Mouse (Mus musculus): ENCODE results near the gene Tet2. TPM values are rescaled to one million over a fixed set of nuclear protein-coding genes. Genes with fewer than 3 reads are reported as not detected.

Tet2 gene
- polyA plus RNA-seq, 1 experiment: 2.9 TPM

- H3K36me3 ChIP-seq (ENCODE audit: control insufficient read depth, insufficient read depth): peaks cover 3% of the 10 kb centered on the region
- H3K4me3 ChIP-seq: no peak overlapping the region
- no peaks in the 10 kb centered on the region for H3K27me3 ChIP-seq (ENCODE audit: control insufficient read depth, insufficient read depth, insufficient read length)
- TF ChIP-seq MAX (IDR thresholded peaks at IDR 0.05; ENCODE audit: low read depth) (no peak), SRF (IDR thresholded peaks at IDR 0.05; ENCODE audit: control insufficient read depth, insufficient read length, low read depth) (no peak), POLR2A (IDR thresholded peaks at IDR 0.05; ENCODE audit: insufficient read length, low read depth) (no peak), E2F4 (IDR thresholded peaks at IDR 0.05; ENCODE audit: insufficient read depth) (no peak), CEBPB (IDR thresholded peaks at IDR 0.05; ENCODE audit: insufficient read depth, poor library complexity, severe bottlenecking) (no peak), TCF12 (IDR thresholded peaks at IDR 0.05; ENCODE audit: insufficient read depth, poor library complexity, severe bottlenecking) (no peak), REST (IDR thresholded peaks at IDR 0.05; ENCODE audit: insufficient read depth, insufficient read length) (no peak), POLR2AphosphoS2 (IDR thresholded peaks at IDR 0.05; ENCODE audit: insufficient read length, low read depth) (no peak), MYOD1 (IDR thresholded peaks at IDR 0.05; ENCODE audit: control insufficient read depth in 1 of 3, insufficient read length in 2 of 3, low read depth in 2 of 3) (no peak), MYOG (IDR thresholded peaks at IDR 0.05; ENCODE audit: control insufficient read depth in 1 of 3, insufficient read depth in 1 of 3, insufficient read length in 2 of 3, low read depth in 2 of 3) (no peak), USF1 (IDR thresholded peaks at IDR 0.05; ENCODE audit: low read depth) (no peak), TCF3 (IDR thresholded peaks at IDR 0.05; ENCODE audit: insufficient read length, low read depth) (no peak)
- H3K79me2 ChIP-seq (ENCODE audit: control insufficient read depth, insufficient read depth): peaks cover 40% of the 10 kb centered on the region
- H3ac ChIP-seq (ENCODE audit: control insufficient read depth, insufficient read length): no peak overlapping the region
- H3K4me2 ChIP-seq (ENCODE audit: low read depth): no peak overlapping the region
Measured at GRCm38 (mm10) chr3:133532806-133533205, 12.1 kb downstream of the Tet2 start.

- H3K79me2 ChIP-seq (ENCODE audit: control insufficient read depth, insufficient read depth): peaks cover 38% of the 10 kb centered on the region
- H3K27me3 ChIP-seq (ENCODE audit: control insufficient read depth, insufficient read depth, insufficient read length): no peaks in the 10 kb centered on the region
- peaks cover 2% of the 10 kb centered on the region for H3K36me3 ChIP-seq (ENCODE audit: control insufficient read depth, insufficient read depth)
- no peak overlapping the region for H3K4me2 ChIP-seq (ENCODE audit: low read depth)
- no peak for TF ChIP-seq POLR2AphosphoS2 (IDR thresholded peaks at IDR 0.05; ENCODE audit: insufficient read length, low read depth)
- TF ChIP-seq MYOD1 (IDR thresholded peaks at IDR 0.05; ENCODE audit: control insufficient read depth in 1 of 3, insufficient read length in 2 of 3, low read depth in 2 of 3): no peak
- no peak for TF ChIP-seq POLR2A (IDR thresholded peaks at IDR 0.05; ENCODE audit: insufficient read length, low read depth)
- no peak for TF ChIP-seq TCF3 (IDR thresholded peaks at IDR 0.05; ENCODE audit: insufficient read length, low read depth)
- TF ChIP-seq REST (IDR thresholded peaks at IDR 0.05; ENCODE audit: insufficient read depth, insufficient read length): no peak
- no peak for TF ChIP-seq SRF (IDR thresholded peaks at IDR 0.05; ENCODE audit: control insufficient read depth, insufficient read length, low read depth)
- no peak for TF ChIP-seq MYOG (IDR thresholded peaks at IDR 0.05; ENCODE audit: control insufficient read depth in 1 of 3, insufficient read depth in 1 of 3, insufficient read length in 2 of 3, low read depth in 2 of 3)
- TF ChIP-seq CEBPB (IDR thresholded peaks at IDR 0.05; ENCODE audit: insufficient read depth, poor library complexity, severe bottlenecking): no peak
- H3K4me3 ChIP-seq: no peak overlapping the region
- H3ac ChIP-seq (ENCODE audit: control insufficient read depth, insufficient read length): no peak overlapping the region
Measured at GRCm38 (mm10) chr3:133532252-133532651, 12.7 kb downstream of the Tet2 start.

GRCm38 (mm10) chr3:133531101-133531500 is 13.8 kb downstream of the Tet2 start:
- Histone ChIP-seq H3K4me2 (ENCODE audit: low read depth) (no peak overlapping the region), H3K27me3 (ENCODE audit: control insufficient read depth, insufficient read depth, insufficient read length) (no peaks in the 10 kb centered on the region), H3ac (ENCODE audit: control insufficient read depth, insufficient read length) (no peak overlapping the region), H3K79me2 (ENCODE audit: control insufficient read depth, insufficient read depth) (peaks cover 26% of the 10 kb centered on the region), H3K4me3 (no peak overlapping the region), H3K36me3 (ENCODE audit: control insufficient read depth, insufficient read depth) (no peaks in the 10 kb centered on the region)
- TF ChIP-seq MYOD1 (IDR thresholded peaks at IDR 0.05; ENCODE audit: control insufficient read depth in 1 of 3, insufficient read length in 2 of 3, low read depth in 2 of 3): no peak
- TF ChIP-seq POLR2A (IDR thresholded peaks at IDR 0.05; ENCODE audit: insufficient read length, low read depth): no peak
- TF ChIP-seq MYOG (IDR thresholded peaks at IDR 0.05; ENCODE audit: control insufficient read depth in 1 of 3, insufficient read depth in 1 of 3, insufficient read length in 2 of 3, low read depth in 2 of 3): no peak
- no peak for TF ChIP-seq REST (IDR thresholded peaks at IDR 0.05; ENCODE audit: insufficient read depth, insufficient read length)
- no peak for TF ChIP-seq POLR2AphosphoS2 (IDR thresholded peaks at IDR 0.05; ENCODE audit: insufficient read length, low read depth)
- no peak for TF ChIP-seq SRF (IDR thresholded peaks at IDR 0.05; ENCODE audit: control insufficient read depth, insufficient read length, low read depth)
- TF ChIP-seq E2F4 (IDR thresholded peaks at IDR 0.05; ENCODE audit: insufficient read depth): no peak
- no peak for TF ChIP-seq USF1 (IDR thresholded peaks at IDR 0.05; ENCODE audit: low read depth)

- Histone ChIP-seq H3K4me3 (no peak overlapping the region), H3ac (ENCODE audit: control insufficient read depth, insufficient read length) (no peak overlapping the region), H3K27me3 (ENCODE audit: control insufficient read depth, insufficient read depth, insufficient read length) (no peaks in the 10 kb centered on the region), H3K4me2 (ENCODE audit: low read depth) (no peak overlapping the region), H3K36me3 (ENCODE audit: control insufficient read depth, insufficient read depth) (no peaks in the 10 kb centered on the region), H3K79me2 (ENCODE audit: control insufficient read depth, insufficient read depth) (peaks cover 24% of the 10 kb centered on the region)
- no peak for TF ChIP-seq TCF3 (IDR thresholded peaks at IDR 0.05; ENCODE audit: insufficient read length, low read depth)
- TF ChIP-seq TCF12 (IDR thresholded peaks at IDR 0.05; ENCODE audit: insufficient read depth, poor library complexity, severe bottlenecking): no peak
- no peak for TF ChIP-seq SRF (IDR thresholded peaks at IDR 0.05; ENCODE audit: control insufficient read depth, insufficient read length, low read depth)
- no peak for TF ChIP-seq POLR2A (IDR thresholded peaks at IDR 0.05; ENCODE audit: insufficient read length, low read depth)
- no peak for TF ChIP-seq POLR2AphosphoS2 (IDR thresholded peaks at IDR 0.05; ENCODE audit: insufficient read length, low read depth)
- TF ChIP-seq MYOD1 (IDR thresholded peaks at IDR 0.05; ENCODE audit: control insufficient read depth in 1 of 3, insufficient read length in 2 of 3, low read depth in 2 of 3): no peak
- no peak for TF ChIP-seq USF1 (IDR thresholded peaks at IDR 0.05; ENCODE audit: low read depth)
- no peak for TF ChIP-seq MAX (IDR thresholded peaks at IDR 0.05; ENCODE audit: low read depth)
- TF ChIP-seq MYOG (IDR thresholded peaks at IDR 0.05; ENCODE audit: control insufficient read depth in 1 of 3, insufficient read depth in 1 of 3, insufficient read length in 2 of 3, low read depth in 2 of 3): no peak
- TF ChIP-seq REST (IDR thresholded peaks at IDR 0.05; ENCODE audit: insufficient read depth, insufficient read length): no peak
- no peak for TF ChIP-seq E2F4 (IDR thresholded peaks at IDR 0.05; ENCODE audit: insufficient read depth)
- TF ChIP-seq CEBPB (IDR thresholded peaks at IDR 0.05; ENCODE audit: insufficient read depth, poor library complexity, severe bottlenecking): no peak
Measured at GRCm38 (mm10) chr3:133530664-133531063, 14.3 kb downstream of the Tet2 start.
